Mouse (Mus musculus): Measurements from ENCODE around the gene Mindy1. TPM values are rescaled to one million over a fixed set of nuclear protein-coding genes. Genes with fewer than 3 reads are reported as not detected.
A peak's percentile ranks its signal among the peaks of the same experiment; 100 is the strongest.

Mindy1 gene
- polyA plus RNA-seq, 1 experiment from 2014 or later = 41.0 TPM

DNA sequence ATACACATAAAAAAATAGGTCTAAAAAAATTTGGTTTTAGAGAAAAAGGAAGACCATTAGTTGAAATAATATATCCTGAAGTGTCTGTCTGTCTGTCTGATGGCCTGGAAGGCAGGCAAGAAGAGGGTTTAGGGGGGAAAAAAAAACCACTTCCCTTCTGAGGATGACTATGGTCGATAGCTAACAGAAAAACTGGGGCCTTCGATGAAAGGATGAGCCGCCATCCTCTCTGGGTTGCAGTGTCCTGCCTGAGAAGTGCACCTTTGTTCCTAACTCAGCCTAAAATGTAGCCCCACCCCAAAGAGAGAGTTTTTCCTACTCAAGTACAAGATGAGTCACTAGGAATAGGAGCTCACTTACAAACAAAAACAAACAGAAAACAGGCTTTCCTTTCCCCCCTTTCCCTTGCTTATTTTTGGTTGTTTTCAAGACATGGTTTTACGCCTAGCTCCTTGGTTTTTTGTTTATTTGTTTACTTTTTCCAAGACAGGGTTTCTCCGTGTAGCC lies 4.7 kb upstream of the Mindy1 start:
- WGBS = 61% methylated on average over 5 of the region's 5 CpGs
- H3K9me3 ChIP-seq (ENCODE audit: control insufficient read depth, low read length) = no peaks in the 10 kb centered on the region
- no peaks in the 10 kb centered on the region for H3K27me3 ChIP-seq (ENCODE audit: control insufficient read depth, insufficient read depth, low read depth, low read length)
- no peak overlapping the region for H3K4me2 ChIP-seq (ENCODE audit: low read depth, low read length)
- no peaks in the 10 kb centered on the region for H3K36me3 ChIP-seq (ENCODE audit: control insufficient read depth, insufficient read depth, low read length)
- no peak overlapping the region for H3K4me3 ChIP-seq (ENCODE audit: low read length)
- H3K27ac ChIP-seq (ENCODE audit: low read length) = no peak overlapping the region
- no peak for ATAC-seq (ENCODE audit: low read depth)
- H3K9ac ChIP-seq (ENCODE audit: low read length) = no peak overlapping the region
- H3K4me1 ChIP-seq (replicated peaks; ENCODE audit: control insufficient read depth, insufficient read depth, low read length) = peaks cover 3% of the 10 kb centered on the region; the same call in 1 of the 2 replicates

DNA sequence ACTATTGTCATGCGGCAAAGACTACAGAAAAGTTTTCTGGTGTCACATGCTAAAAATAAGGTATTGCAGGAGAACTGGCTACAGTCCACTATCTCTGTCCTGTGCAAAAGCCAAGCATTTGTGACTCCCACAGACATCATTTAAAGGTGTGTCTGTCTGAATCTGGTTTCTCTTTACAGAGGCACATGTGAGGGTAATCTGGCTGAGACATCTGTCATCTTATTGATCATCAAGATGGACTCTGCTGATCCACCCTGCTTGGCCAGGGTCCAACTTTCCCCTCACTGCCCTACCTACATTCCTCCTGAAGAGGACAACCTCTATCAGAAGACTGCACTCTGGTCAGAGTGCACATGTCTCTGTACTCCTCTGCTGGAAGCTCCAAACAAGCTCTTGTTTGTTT lies 4.0 kb upstream of the Mindy1 start:
- Histone ChIP-seq H3K27ac (ENCODE audit: low read length) (no peak overlapping the region), H3K9ac (ENCODE audit: low read length) (no peak overlapping the region), H3K4me3 (ENCODE audit: low read length) (no peak overlapping the region), H3K4me2 (ENCODE audit: low read depth, low read length) (no peak overlapping the region), H3K27me3 (ENCODE audit: control insufficient read depth, insufficient read depth, low read depth, low read length) (no peaks in the 10 kb centered on the region), H3K9me3 (ENCODE audit: control insufficient read depth, low read length) (no peaks in the 10 kb centered on the region), H3K4me1 (replicated peaks; ENCODE audit: control insufficient read depth, insufficient read depth, low read length) (peaks cover 3% of the 10 kb centered on the region; the same call in 1 of the 2 replicates), H3K36me3 (ENCODE audit: control insufficient read depth, insufficient read depth, low read length) (no peaks in the 10 kb centered on the region)
- 89% methylated on average over 1 of the region's 1 CpGs for WGBS
- ATAC-seq (ENCODE audit: low read depth) = no peak

DNA sequence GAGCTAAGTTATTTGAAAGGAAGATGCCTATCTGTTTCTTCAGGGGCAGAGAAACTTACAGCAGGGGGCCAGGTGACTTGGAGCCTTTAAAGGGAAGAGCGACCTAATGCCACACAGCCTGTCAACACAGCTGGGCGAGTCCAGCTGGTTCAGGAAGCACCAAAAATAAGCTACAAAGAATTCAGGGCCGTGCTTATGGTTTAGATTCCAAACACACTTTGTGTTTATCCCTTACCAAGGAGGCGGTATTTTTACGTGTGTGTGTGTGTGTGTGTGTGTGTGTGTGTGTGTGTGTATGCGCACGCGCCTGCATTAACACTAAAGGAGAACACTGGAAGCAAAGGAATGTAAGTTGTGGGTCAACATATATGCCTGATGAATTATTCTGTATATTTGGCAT lies 398 bp upstream of the Mindy1 start:
- Histone ChIP-seq H3K4me1 (replicated peaks; ENCODE audit: control insufficient read depth, insufficient read depth, low read length) (peaks cover 13% of the 10 kb centered on the region), H3K27ac (ENCODE audit: low read length) (peak overlapping the region; percentile 92), H3K4me2 (ENCODE audit: low read depth, low read length) (peak overlapping the region; percentile 80), H3K4me3 (ENCODE audit: low read length) (peak overlapping the region; percentile 81), H3K36me3 (ENCODE audit: control insufficient read depth, insufficient read depth, low read length) (no peaks in the 10 kb centered on the region), H3K9ac (ENCODE audit: low read length) (peak overlapping the region; percentile 91), H3K27me3 (ENCODE audit: control insufficient read depth, insufficient read depth, low read depth, low read length) (no peaks in the 10 kb centered on the region), H3K9me3 (ENCODE audit: control insufficient read depth, low read length) (no peaks in the 10 kb centered on the region)
- ATAC-seq (ENCODE audit: low read depth) = no peak
- WGBS = 10% methylated on average over 8 of the region's 8 CpGs

DNA sequence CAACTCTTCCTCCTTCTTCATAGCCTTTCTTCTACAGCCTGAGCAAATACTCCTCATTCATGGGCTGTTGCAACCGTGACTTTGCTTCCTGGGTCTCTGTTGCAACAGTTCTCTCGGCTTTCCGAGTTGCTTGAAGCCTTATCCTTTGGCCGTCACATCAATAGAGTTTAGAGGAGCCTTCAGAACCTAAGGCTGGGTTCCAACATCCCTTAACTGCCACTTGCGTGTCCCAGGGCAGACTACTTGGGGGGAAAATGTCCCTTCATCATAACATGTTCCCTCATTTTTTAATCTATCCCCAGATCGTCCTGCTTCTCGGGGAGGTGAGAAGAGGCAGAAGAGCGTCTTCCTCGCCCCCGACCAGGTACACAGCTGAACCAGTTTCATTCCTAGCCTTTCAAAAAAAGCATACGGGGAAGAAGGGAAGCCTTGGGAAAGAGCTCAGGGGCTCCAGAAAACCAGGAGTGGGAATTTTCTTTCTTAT lies 1.3 kb downstream of the Mindy1 start:
- Histone ChIP-seq H3K27me3 (ENCODE audit: control insufficient read depth, insufficient read depth, low read depth, low read length) (no peaks in the 10 kb centered on the region), H3K9me3 (ENCODE audit: control insufficient read depth, low read length) (no peaks in the 10 kb centered on the region), H3K9ac (ENCODE audit: low read length) (peak overlapping the region; percentile 80), H3K36me3 (ENCODE audit: control insufficient read depth, insufficient read depth, low read length) (no peaks in the 10 kb centered on the region), H3K4me3 (ENCODE audit: low read length) (peak overlapping the region; percentile 65), H3K4me2 (ENCODE audit: low read depth, low read length) (peak overlapping the region; percentile 80), H3K4me1 (replicated peaks; ENCODE audit: control insufficient read depth, insufficient read depth, low read length) (peaks cover 16% of the 10 kb centered on the region), H3K27ac (ENCODE audit: low read length) (peak overlapping the region; percentile 99)
- peak; percentile 35 for ATAC-seq (ENCODE audit: low read depth)
- WGBS = under 1% methylated on average over 11 of the region's 11 CpGs

DNA sequence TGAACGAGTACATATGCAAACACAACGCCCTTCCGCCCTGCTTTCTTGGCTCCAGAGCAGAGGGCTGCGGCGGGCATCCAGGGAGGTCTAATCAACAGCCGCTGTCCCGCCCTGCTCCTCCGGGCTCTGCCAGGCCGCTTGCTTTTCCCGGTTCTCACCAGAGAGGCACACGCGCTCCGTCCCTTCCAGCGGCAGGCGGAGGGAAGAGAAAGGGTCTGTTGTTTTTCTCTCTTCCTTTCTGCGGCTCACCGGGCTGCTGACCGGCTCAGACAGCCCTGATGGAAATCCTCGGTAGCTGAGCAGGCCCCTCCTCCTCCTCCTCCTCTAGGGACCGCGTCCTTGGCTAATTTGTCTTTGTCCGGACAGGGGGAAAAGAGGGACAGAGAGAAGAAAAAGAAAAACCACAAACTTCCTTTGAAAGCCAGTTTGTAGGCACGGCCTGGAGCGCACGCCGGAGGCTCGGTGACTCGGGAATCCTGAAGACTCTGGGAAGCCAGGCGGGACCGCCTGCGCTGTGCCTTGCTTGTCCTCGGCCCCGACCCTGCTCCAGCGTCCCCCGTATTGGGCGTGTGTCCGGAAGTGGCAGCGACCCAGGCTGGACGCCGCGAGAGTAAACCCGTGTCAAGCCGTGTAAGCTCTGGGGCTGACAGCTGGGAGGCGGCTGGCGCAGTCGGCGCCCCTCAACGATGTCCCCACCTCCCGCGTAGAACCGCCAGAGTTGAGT lies 1.9 kb downstream of the Mindy1 start:
- peak; percentile 78 for ATAC-seq (ENCODE audit: low read depth)
- no peaks in the 10 kb centered on the region for H3K9me3 ChIP-seq (ENCODE audit: control insufficient read depth, low read length)
- WGBS = under 1% methylated on average over 51 of the region's 51 CpGs

DNA sequence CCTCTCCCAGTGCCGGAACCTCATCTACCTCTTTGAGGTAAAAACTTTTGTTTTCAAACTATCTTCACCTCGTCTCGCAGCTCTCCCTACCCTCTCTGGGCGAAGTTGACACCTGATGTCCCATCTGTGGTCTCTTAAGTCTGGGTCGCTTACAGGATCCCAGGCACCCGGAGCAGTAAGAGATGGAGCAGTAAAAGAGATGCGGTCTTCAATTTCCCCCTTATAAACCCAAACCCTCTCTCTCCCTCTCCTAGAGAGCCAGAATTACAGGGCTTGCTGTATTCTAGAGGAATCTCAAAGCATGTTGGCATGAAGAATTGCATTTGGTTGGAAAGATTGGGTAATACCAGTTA lies 2.4 kb downstream of the Mindy1 start:
- ATAC-seq (ENCODE audit: low read depth) = no peak

More for the DNA sequence above, 1.9 kb downstream of the Mindy1 start:
- H3K4me1 ChIP-seq (replicated peaks; ENCODE audit: control insufficient read depth, insufficient read depth, low read length) = peaks cover 16% of the 10 kb centered on the region
- peak overlapping the region; percentile 80 for H3K9ac ChIP-seq (ENCODE audit: low read length)
- H3K4me2 ChIP-seq (ENCODE audit: low read depth, low read length) = peak overlapping the region; percentile 80
- H3K27ac ChIP-seq (ENCODE audit: low read length) = peak overlapping the region; percentile 99
- H3K36me3 ChIP-seq (ENCODE audit: control insufficient read depth, insufficient read depth, low read length) = peaks cover 3% of the 10 kb centered on the region; the same call in 1 of the 2 replicates
- H3K27me3 ChIP-seq (ENCODE audit: control insufficient read depth, insufficient read depth, low read depth, low read length) = no peaks in the 10 kb centered on the region
- peak overlapping the region; percentile 65 for H3K4me3 ChIP-seq (ENCODE audit: low read length)

DNA sequence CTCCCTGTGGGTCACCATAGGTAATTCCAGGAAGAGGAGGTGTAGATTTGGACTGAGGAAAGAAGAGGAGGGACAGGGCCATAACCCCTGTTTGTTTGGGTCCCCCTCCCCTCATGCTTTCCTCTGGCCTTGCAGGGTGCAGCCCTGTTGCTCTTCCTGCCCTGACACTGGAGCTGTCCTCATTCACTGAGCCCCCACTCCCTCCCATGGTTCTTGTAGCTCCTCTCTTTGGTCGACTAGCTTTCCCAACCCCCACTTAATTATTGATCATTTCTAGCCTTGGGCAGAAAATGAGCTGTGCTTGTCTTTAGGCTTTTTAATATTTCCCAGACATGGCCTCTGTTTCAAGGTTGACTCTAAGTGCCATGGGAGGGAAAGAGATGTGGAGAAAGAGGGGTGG lies 2.9 kb downstream of the Mindy1 start:
- WGBS = 18% methylated on average over 1 of the region's 1 CpGs
- Histone ChIP-seq H3K4me3 (ENCODE audit: low read length) (peak overlapping the region; percentile 65), H3K27me3 (ENCODE audit: control insufficient read depth, insufficient read depth, low read depth, low read length) (no peaks in the 10 kb centered on the region), H3K36me3 (ENCODE audit: control insufficient read depth, insufficient read depth, low read length) (peaks cover 10% of the 10 kb centered on the region), H3K9ac (ENCODE audit: low read length) (peak overlapping the region; percentile 80), H3K4me2 (ENCODE audit: low read depth, low read length) (peak overlapping the region; percentile 80), H3K27ac (ENCODE audit: low read length) (peak overlapping the region; percentile 99; the same call in 1 of the 2 replicates), H3K9me3 (ENCODE audit: control insufficient read depth, low read length) (no peaks in the 10 kb centered on the region), H3K4me1 (replicated peaks; ENCODE audit: control insufficient read depth, insufficient read depth, low read length) (peaks cover 16% of the 10 kb centered on the region)
- ATAC-seq (ENCODE audit: low read depth) = no peak

More for the DNA sequence above, 2.4 kb downstream of the Mindy1 start:
- peak overlapping the region; percentile 65 for H3K4me3 ChIP-seq (ENCODE audit: low read length)
- H3K4me1 ChIP-seq (replicated peaks; ENCODE audit: control insufficient read depth, insufficient read depth, low read length) = peaks cover 16% of the 10 kb centered on the region
- H3K27me3 ChIP-seq (ENCODE audit: control insufficient read depth, insufficient read depth, low read depth, low read length) = no peaks in the 10 kb centered on the region
- peak overlapping the region; percentile 80 for H3K4me2 ChIP-seq (ENCODE audit: low read depth, low read length)
- no peaks in the 10 kb centered on the region for H3K9me3 ChIP-seq (ENCODE audit: control insufficient read depth, low read length)
- H3K36me3 ChIP-seq (ENCODE audit: control insufficient read depth, insufficient read depth, low read length) = peaks cover 8% of the 10 kb centered on the region
- WGBS = 2% methylated on average over 7 of the region's 7 CpGs
- peak overlapping the region; percentile 80 for H3K9ac ChIP-seq (ENCODE audit: low read length)
- peak overlapping the region; percentile 99 for H3K27ac ChIP-seq (ENCODE audit: low read length)

DNA sequence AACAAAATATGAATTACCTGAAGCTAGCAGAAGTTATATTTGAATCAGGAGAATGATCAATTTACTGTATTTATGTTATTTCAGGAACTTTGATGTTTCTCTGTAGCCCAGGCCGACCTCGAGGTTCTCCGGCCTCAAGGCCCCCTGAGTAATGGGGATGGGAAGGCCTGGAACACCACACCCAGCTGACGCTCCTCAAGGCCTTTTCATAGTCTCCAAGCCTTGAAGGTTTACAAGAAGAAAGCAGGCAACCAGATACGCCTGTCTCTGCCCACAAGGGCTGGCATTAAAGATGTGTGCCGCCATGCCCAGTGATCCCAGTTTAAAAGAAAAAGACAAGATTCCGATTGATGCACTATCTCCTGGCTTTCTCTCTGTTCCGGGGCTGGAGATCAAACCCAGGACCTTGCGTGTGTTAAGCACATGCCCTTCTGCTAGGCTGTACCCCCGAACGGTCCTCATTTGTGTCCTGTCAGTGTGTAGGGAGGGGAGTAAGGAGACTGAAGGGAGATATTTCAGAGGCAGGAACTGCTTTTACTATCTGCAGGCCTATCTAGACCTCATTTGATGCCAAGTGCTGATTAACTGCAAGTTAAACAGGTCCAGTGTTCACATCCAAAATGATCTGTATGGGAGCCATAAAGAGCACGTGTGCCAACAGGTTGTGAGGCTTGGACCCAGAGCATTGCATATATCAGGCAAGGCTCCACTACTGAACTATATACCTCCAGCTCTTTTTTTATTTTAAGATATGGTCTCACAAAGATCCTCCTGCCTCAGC lies 3.5 kb downstream of the Mindy1 start:
- no peak for ATAC-seq (ENCODE audit: low read depth)
- Histone ChIP-seq H3K4me2 (ENCODE audit: low read depth, low read length) (peak overlapping the region; percentile 80), H3K9me3 (ENCODE audit: control insufficient read depth, low read length) (no peaks in the 10 kb centered on the region), H3K4me3 (ENCODE audit: low read length) (peak overlapping the region; percentile 65; the same call in 1 of the 2 replicates), H3K9ac (ENCODE audit: low read length) (no peak overlapping the region), H3K36me3 (ENCODE audit: control insufficient read depth, insufficient read depth, low read length) (peaks cover 13% of the 10 kb centered on the region), H3K4me1 (replicated peaks; ENCODE audit: control insufficient read depth, insufficient read depth, low read length) (peaks cover 16% of the 10 kb centered on the region), H3K27ac (ENCODE audit: low read length) (no peak overlapping the region), H3K27me3 (ENCODE audit: control insufficient read depth, insufficient read depth, low read depth, low read length) (no peaks in the 10 kb centered on the region)
- WGBS = 82% methylated on average over 12 of the region's 12 CpGs

DNA sequence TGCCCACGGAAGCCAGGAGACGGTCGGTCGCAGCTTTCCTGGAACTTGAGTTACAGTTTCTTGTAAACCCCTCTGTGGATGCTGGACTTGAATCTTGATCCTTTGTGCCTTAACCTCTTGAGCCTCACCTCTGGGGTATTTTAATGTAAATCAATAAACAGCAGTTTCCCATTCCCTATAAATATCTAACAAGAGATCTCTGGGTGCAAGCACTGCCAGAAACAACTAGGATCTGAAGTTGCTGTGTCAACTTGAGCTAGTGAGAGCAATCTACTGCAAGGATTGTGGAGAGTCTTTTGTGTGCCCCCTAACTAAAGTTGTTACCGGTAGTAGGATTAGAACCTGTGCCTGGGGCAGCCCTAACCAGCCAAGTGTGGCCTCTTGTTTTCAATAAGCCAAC lies 4.2 kb downstream of the Mindy1 start:
- Histone ChIP-seq H3K36me3 (ENCODE audit: control insufficient read depth, insufficient read depth, low read length) (peaks cover 14% of the 10 kb centered on the region), H3K27ac (ENCODE audit: low read length) (no peak overlapping the region), H3K4me3 (ENCODE audit: low read length) (no peak overlapping the region), H3K4me1 (replicated peaks; ENCODE audit: control insufficient read depth, insufficient read depth, low read length) (peaks cover 16% of the 10 kb centered on the region), H3K9me3 (ENCODE audit: control insufficient read depth, low read length) (no peaks in the 10 kb centered on the region), H3K27me3 (ENCODE audit: control insufficient read depth, insufficient read depth, low read depth, low read length) (no peaks in the 10 kb centered on the region), H3K4me2 (ENCODE audit: low read depth, low read length) (no peak overlapping the region), H3K9ac (ENCODE audit: low read length) (peak overlapping the region; percentile 1; the same call in 1 of the 2 replicates)
- 90% methylated on average over 5 of the region's 5 CpGs for WGBS
- no peak for ATAC-seq (ENCODE audit: low read depth)

All from lung, embryonic 16.5 days (tissue).